Mouse (Mus musculus): ENCODE results near the gene Sec13.

The Sec13 gene

DNA sequence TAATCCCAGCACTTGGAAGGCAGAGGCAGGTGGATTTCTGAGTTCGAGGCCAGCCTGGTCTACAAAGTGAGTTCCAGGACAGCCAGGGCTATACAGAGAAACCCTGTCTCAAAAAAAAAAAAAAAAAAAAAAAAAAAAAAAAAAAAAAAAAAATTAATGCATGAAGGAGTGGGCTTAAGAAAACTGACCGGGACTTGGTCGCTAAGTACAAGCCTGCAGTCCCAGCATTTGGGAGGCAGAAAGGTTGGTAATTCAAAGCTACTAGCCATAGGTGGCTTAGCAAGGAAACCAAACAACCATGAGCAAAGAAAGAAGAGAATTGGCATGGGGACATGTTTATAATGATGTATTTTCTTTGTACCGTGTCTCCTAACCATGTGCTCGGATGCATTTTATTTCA, 27.2 kb downstream of the Sec13 start:
- in situ Hi-C loops (cut with MboI, MseI), result loop anchor here (25.0 kb wide), 2 partner anchors 576 to 601 kb away; no protein-coding TSS in a partner anchor

DNA sequence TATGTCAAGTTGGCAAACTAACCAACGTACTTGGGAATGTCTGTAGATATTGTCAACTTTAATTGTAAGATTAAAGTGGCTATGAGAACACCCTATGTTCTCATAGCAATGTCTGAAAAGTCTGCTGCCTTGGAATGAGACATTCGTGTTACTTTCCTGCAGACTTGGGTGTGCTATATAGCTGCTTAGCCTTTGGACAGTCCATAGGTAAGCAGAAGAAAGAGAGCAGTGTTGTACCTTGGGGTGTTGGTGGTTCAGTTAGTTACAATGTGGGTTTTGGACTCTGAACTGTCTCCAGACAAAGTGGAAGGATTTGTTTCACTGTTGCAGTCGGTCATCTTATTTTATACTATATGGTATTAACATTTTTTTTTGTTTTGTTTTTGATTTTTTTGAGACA, 27.8 kb downstream of the Sec13 start:
- in situ Hi-C loops (cut with MboI, MseI), result loop anchor here (25.0 kb wide), 2 partner anchors 575 to 600 kb away; no protein-coding TSS in a partner anchor

DNA sequence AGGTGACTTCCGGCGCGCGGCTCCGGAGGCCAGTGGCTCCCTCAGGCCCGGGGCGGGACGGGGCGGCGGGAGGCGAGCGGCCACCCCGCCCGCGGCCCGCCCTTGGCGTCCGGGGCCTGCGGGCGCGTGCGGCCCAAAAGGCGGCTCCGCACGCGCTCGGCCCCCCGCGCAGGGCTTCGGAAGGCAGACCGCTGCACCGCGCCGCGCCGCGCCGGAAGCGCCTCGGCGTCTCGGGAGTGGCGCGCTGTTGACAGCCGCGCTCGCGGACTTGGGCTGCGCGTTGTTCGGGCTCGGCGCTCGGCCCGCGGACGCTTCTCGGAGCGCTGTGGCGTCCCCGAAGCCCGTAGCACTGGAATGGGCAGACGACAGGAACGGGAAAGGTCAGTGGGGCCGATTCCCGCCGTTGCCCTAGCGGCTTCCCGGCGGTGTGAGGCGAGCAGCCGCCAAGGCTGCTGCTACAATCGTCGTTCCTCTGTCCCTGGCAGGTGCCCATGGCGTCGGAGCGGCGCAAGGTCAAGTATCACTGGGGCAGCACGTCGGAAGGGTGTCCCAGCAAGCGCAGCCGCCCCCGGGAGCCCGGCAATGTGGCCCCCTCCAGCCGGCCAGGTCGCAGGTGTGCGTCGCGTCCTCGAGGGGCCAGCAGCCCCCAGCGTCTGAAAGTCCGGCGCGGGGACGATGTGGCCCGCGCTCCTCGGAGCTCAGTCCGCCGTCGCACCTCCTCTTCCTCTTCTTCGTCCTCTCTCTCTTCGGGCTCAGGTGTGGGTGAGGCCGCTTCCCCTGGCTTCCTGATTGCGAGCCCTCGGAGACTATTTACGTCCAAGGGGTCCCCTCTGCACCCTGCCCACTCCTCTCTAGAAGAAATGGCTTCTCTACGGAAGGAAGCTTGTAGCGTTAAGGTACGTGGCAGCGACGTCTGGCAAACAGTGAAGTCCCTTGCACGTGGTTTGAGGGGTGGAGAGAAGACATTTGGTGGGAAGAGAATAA, 43.0 kb downstream of the Sec13 start:
- in situ Hi-C loops (cut with MboI, MseI), result no loop called here

- in situ Hi-C loops (cut with MboI, MseI), result no loop called here
These were observed 43.8 kb downstream of the Sec13 start, which contains the start of gene Tatdn2 for GRCm38 (mm10) chr6:113696582-113697221. Gene Tatdn2, plus strand, starts transcription at chr6:113697050.

GRCm38 (mm10) chr6:113695766-113696355, 44.7 kb downstream of the Sec13 start:
- in situ Hi-C loops (cut with MboI, MseI), result no loop called here

DNA sequence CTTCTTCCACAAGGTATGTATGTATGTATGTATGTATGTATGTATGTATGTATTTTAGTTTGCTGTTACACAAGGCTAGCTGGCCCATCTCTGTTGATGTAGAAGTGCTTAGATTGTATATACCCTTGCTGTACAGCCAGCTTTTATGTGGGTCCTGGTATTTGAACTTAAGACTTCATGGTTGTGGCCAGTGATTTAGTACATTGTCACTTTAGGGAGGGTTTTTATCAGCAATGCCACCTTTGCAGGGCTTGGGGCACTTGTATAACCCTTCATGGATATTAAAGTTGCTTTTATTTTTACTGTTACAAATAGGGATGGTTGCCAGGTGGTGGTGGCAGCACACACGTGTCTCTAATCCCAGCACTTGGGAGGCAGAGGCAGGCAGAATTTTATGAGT, 45.3 kb downstream of the Sec13 start:
- in situ Hi-C loops (cut with MboI, MseI), result no loop called here

DNA sequence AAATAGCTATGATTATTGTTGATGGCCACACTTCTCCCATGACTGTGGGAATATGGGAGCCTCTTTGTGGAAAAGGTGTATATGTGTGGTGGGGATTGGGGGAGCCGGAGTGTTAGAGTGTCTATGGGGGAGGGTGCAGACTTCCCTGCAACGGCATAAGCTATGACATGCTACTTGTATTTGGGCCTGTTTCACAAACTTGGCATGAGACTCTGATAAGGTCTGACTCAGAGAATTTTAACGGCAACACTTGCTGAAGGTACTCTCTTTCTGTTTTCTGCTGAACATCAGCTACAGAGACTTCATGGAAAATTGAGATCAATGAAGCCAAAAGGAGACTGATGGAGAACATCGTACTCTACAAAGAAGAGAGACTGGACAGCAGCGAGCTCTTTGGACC, 47.2 kb downstream of the Sec13 start:
- in situ Hi-C loops (cut with MboI, MseI), result no loop called here

- in situ Hi-C loops (cut with MboI, MseI), result no loop called here
These were observed 47.8 kb downstream of the Sec13 start for GRCm38 (mm10) chr6:113692661-113693133.

GRCm38 (mm10) chr6:113691084-113691462, 49.5 kb downstream of the Sec13 start:
- in situ Hi-C loops (cut with MboI, MseI), result no loop called here

GRCm38 (mm10) chr6:113690400-113691083, 50.0 kb downstream of the Sec13 start:
- in situ Hi-C loops (cut with MboI, MseI), result no loop called here

- in situ Hi-C loops (cut with MboI, MseI), result no loop called here
These were observed 50.5 kb downstream of the Sec13 start for GRCm38 (mm10) chr6:113690008-113690399.

- in situ Hi-C loops (cut with MboI, MseI), result loop anchor here in 1 of 2 experiments (10.0 kb wide), 1 partner anchor 52 kb away; the partner anchor contains the start of gene Irak2
These were observed 53.9 kb downstream of the Sec13 start for GRCm38 (mm10) chr6:113686551-113687125.

DNA sequence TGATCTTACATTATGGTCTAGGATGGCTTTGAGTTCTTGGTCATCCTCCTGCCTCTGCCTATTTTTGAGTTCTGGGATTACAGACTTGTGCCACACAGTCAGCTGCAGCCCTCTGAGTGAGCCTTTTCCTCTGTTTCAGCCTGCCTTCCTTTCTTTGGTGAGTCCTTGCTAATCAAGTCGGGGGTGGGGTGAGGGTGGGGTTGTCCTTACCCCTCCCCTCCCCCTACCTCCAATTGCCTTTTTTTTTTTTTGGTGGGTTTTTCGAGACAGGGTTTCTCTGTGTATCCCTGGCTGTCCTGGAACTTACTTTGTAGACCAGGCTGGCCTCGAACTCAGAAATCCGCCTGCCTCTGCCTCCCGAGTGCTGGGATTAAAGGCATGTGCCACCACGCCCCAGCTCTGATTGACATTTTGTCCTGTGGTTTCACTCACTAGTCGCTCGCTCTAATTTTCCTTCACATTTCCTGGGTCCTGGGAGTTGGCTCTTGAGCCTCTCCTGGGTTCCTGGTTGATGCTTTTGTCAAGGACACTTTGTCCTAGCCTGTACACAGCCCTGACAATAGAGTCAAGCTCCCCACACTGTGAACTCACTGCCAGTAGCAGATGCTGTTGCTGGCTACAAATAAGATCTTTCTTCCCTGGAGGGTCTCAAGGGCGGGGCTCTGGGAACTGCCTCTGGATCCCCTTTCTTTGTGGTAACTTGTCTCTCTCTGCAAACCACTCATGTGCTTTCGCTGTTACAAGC, 57.3 kb downstream of the Sec13 start:
- in situ Hi-C loops (cut with MboI, MseI), result loop anchor here in 1 of 2 experiments (10.0 kb wide), 1 partner anchor 48 kb away; the partner anchor contains the start of gene Irak2

DNA sequence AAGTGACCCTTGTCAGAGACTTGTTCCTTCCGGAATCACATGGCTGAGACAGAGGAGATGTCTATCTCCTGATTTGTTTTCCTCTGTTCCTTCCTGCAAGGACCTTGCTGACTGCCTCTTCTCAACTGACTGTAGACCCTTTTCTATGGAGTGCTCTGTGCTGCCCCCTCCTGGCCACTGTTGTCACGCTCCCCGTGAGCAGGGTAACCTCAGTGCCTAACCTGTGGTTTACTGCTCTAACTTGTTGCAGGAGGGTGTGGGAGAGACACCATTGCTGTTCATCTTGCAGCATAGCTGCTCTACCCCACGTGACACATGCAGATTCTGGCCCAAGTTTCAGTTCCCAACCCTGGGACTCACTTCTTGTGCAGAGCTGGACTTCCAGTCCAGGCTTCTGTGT, 59.3 kb downstream of the Sec13 start:
- in situ Hi-C loops (cut with MboI, MseI), result loop anchor here in 1 of 2 experiments (10.0 kb wide), 1 partner anchor 46 kb away; the partner anchor contains the start of gene Irak2

DNA sequence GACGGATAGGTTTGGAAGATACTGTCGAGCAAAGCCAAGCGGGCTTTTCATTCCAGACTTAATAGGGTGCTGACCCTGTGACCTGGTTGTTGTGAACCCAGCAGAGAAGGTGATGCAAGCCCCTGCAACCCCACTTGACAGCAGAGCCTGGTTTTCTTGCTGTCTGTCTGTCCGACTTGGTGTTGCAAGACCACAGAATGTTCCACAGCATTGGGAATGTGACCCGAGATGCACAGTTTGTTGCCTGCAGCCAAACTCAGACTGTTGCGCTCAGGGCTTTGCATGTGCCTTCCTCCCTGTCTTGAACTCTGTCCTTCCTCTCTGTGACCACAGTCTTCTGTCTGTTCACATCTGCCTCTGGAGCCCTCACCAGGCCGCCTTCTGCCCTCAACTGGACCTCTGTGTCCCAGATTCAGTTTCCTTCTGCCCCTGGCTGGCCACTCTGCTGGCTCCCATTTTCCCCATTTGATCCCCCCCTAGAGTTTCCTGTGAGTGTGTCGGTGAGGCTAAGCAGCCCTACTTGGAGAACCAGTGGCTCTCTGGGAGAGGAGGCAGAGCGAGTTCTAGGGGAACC, 60.5 kb downstream of the Sec13 start:
- in situ Hi-C loops (cut with MboI, MseI), result loop anchor here in 1 of 2 experiments (10.0 kb wide), 1 partner anchor 45 kb away; the partner anchor contains the start of gene Irak2

GRCm38 (mm10) chr6:113678246-113679012, 62.1 kb downstream of the Sec13 start:
- in situ Hi-C loops (cut with MboI, MseI), result no loop called here

Measured in T-helper 17 cell (primary cell).